In the genomic region with DNA sequence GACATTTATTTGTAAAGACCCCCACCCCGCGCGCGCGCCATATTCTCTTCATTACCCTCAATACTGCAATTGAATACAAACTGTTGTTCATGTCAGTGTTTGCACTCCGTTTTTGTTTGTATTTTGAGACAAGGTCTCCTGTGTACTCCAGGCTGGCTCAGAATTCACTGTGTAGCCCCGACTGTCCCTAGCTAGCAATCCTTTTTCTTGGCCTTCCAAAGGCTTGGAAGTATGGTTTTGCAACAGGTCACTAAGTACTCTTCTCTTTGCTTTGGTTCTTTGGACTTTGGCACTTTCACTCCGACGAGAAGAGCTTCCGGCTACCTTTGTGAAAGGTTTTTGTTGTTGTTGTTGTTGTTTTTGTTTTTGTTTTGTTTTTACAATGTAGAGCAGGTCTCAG, we compare ENCODE assay signal across 7 mouse cellular contexts. TPM values are rescaled to one million over a fixed set of nuclear protein-coding genes. Genes with fewer than 3 reads are reported as not detected.
DNase-seq lines count a peak whose midpoint lies in the region; ATAC-seq lines count a peak whose summit lies in the region.

No protein-coding gene starts in this region.

- DNase-seq in neural tube, embryonic 11.5 days (ENCODE audit: low spot score): no peak
- no peak for DNase-seq in neural tube, embryonic 10.5 days (ENCODE audit: extremely low spot score, low spot score)
- no peak for DNase-seq in embryonic facial prominence, embryonic 14.5 days (ENCODE audit: low spot score)
- no peak for DNase-seq in midbrain, embryonic 10.5 days (ENCODE audit: low spot score)
- DNase-seq in urinary bladder, postnatal 14 days (ENCODE audit: low spot score): no peak
- no peak for DNase-seq in layer of hippocampus, postnatal 14 days (ENCODE audit: low spot score in 2 of 2)

- 0 out of 2 replicates have a peak overlapping the region, but pooled peaks have one; percentile 10 for H3K9ac ChIP-seq in neural tube, embryonic 11.5 days (ENCODE audit: low read length)
- H3K9ac ChIP-seq in embryonic facial prominence, embryonic 14.5 days (ENCODE audit: low read depth, low read length): peak overlapping the region; percentile 80
- 0 out of 2 replicates have a peak overlapping the region, but pooled peaks have one; percentile 81 for H3K9ac ChIP-seq in intestine, embryonic 15.5 days

- 28% methylated on average over 10 of the region's 10 CpGs for WGBS in neural tube, embryonic 11.5 days
- WGBS in embryonic facial prominence, embryonic 14.5 days: 25% methylated on average over 10 of the region's 10 CpGs
- WGBS in intestine, embryonic 15.5 days: 23% methylated on average over 10 of the region's 10 CpGs
- WGBS in midbrain, embryonic 10.5 days: 36% methylated on average over 10 of the region's 10 CpGs

- peak overlapping the region; percentile 90 for H3K4me3 ChIP-seq in neural tube, embryonic 11.5 days (ENCODE audit: low read depth, low read length)
- H3K4me3 ChIP-seq in embryonic facial prominence, embryonic 14.5 days (ENCODE audit: low read depth, low read length): peak overlapping the region; percentile 80
- peak overlapping the region; percentile 65 for H3K4me3 ChIP-seq in intestine, embryonic 15.5 days (replicated peaks)
- peak overlapping the region; percentile 94 for H3K4me3 ChIP-seq in midbrain, embryonic 10.5 days

- no peaks in the 10 kb centered on the region for H3K9me3 ChIP-seq in neural tube, embryonic 11.5 days (ENCODE audit: control insufficient read depth, low read length)
- no peaks in the 10 kb centered on the region for H3K9me3 ChIP-seq in embryonic facial prominence, embryonic 14.5 days (ENCODE audit: control insufficient read depth, low read length)
- H3K9me3 ChIP-seq in intestine, embryonic 15.5 days: no peaks in the 10 kb centered on the region
- no peaks in the 10 kb centered on the region for H3K9me3 ChIP-seq in midbrain, embryonic 10.5 days (replicated peaks)

- no peaks in the 10 kb centered on the region for H3K27me3 ChIP-seq in neural tube, embryonic 11.5 days (ENCODE audit: control insufficient read depth, insufficient read depth, low read length)
- H3K27me3 ChIP-seq in embryonic facial prominence, embryonic 14.5 days (replicated peaks; ENCODE audit: control insufficient read depth, insufficient read depth, low read length): no peaks in the 10 kb centered on the region
- no peaks in the 10 kb centered on the region for H3K27me3 ChIP-seq in intestine, embryonic 15.5 days (replicated peaks)
- H3K27me3 ChIP-seq in midbrain, embryonic 10.5 days (ENCODE audit: low read depth, poor library complexity, severe bottlenecking): no peaks in the 10 kb centered on the region

- no peaks in the 10 kb centered on the region for H3K36me3 ChIP-seq in neural tube, embryonic 11.5 days (ENCODE audit: control insufficient read depth, insufficient read depth, low read length)
- H3K36me3 ChIP-seq in embryonic facial prominence, embryonic 14.5 days (ENCODE audit: control insufficient read depth, insufficient read depth, low read length): no peaks in the 10 kb centered on the region
- H3K36me3 ChIP-seq in intestine, embryonic 15.5 days: no peaks in the 10 kb centered on the region
- H3K36me3 ChIP-seq in midbrain, embryonic 10.5 days: no peaks in the 10 kb centered on the region

- no peak for ATAC-seq in neural tube, embryonic 11.5 days (ENCODE audit: insufficient read depth, low FRiP score, low TSS enrichment)
- ATAC-seq in embryonic facial prominence, embryonic 14.5 days (ENCODE audit: low read depth): no peak
- no peak for ATAC-seq in intestine, embryonic 15.5 days

- peak overlapping the region; percentile 75 for H3K4me2 ChIP-seq in neural tube, embryonic 11.5 days (ENCODE audit: low read depth)
- H3K4me2 ChIP-seq in embryonic facial prominence, embryonic 14.5 days (ENCODE audit: low read depth, low read length): peak overlapping the region; percentile 59
- peak overlapping the region; percentile 59 for H3K4me2 ChIP-seq in intestine, embryonic 15.5 days (replicated peaks)

- H3K4me1 ChIP-seq in neural tube, embryonic 11.5 days (ENCODE audit: control insufficient read depth, insufficient read depth, low read length): no peaks in the 10 kb centered on the region; the same call in 1 of the 2 replicates
- H3K4me1 ChIP-seq in embryonic facial prominence, embryonic 14.5 days (ENCODE audit: control insufficient read depth, insufficient read depth, low read length): peaks cover 12% of the 10 kb centered on the region
- H3K4me1 ChIP-seq in intestine, embryonic 15.5 days (replicated peaks): peaks cover 5% of the 10 kb centered on the region; the same call in 1 of the 2 replicates
- H3K4me1 ChIP-seq in midbrain, embryonic 10.5 days: peaks cover 16% of the 10 kb centered on the region

- no peak overlapping the region for H3K27ac ChIP-seq in neural tube, embryonic 11.5 days (ENCODE audit: low read depth, low read length)
- no peak overlapping the region for H3K27ac ChIP-seq in embryonic facial prominence, embryonic 14.5 days (replicated peaks; ENCODE audit: low read depth, low read length)
- no peak overlapping the region for H3K27ac ChIP-seq in intestine, embryonic 15.5 days
- peak overlapping the region; percentile 94; the same call in 1 of the 2 replicates for H3K27ac ChIP-seq in midbrain, embryonic 10.5 days (replicated peaks)

RNA-seq across cellular contexts. Expression of a gene that starts 1.2 kb away (rescaled TPM):
- polyA plus RNA-seq in neural tube, embryonic 11.5 days (2014; fragmentation: Nextera tagmentation; extraction: Ambion mirVana): 37.0 and 42.3 TPM in 2 replicates
- polyA plus RNA-seq in embryonic facial prominence, embryonic 14.5 days (2014; fragmentation: Nextera tagmentation; extraction: Ambion mirVana): 35.7 and 37.4 TPM in 2 replicates
- polyA plus RNA-seq in intestine, embryonic 15.5 days (2015; fragmentation: Nextera tagmentation; extraction: Ambion mirVana): 40.4 and 41.6 TPM in 2 replicates
- polyA plus RNA-seq in midbrain, embryonic 10.5 days (2016; fragmentation: Nextera tagmentation; extraction: Ambion mirVana): 25.0 and 32.2 TPM in 2 replicates
- 10 to 100 TPM; 33.2 to 34.2 TPM for total RNA-seq in layer of hippocampus, postnatal 14 days (2021)

RNA-seq across cellular contexts. Expression of a gene that starts 1.2 kb away (rescaled TPM):
- 28.8 and 32.1 TPM in 2 replicates for polyA plus RNA-seq in neural tube, embryonic 11.5 days (2014; fragmentation: Nextera tagmentation; extraction: Ambion mirVana)
- 25.9 and 31.1 TPM in 2 replicates for polyA plus RNA-seq in embryonic facial prominence, embryonic 14.5 days (2014; fragmentation: Nextera tagmentation; extraction: Ambion mirVana)
- 28.7 and 31.5 TPM in 2 replicates for polyA plus RNA-seq in intestine, embryonic 15.5 days (2015; fragmentation: Nextera tagmentation; extraction: Ambion mirVana)
- 34.9 and 36.2 TPM in 2 replicates for polyA plus RNA-seq in midbrain, embryonic 10.5 days (2016; fragmentation: Nextera tagmentation; extraction: Ambion mirVana)
- total RNA-seq in layer of hippocampus, postnatal 14 days (2021): 10 to 100 TPM; 19.5 to 24.8 TPM

Comparison
In these comparisons a context has a peak if more than half of its experiments do, and no peak if none do; other contexts are left out.
1. H3K9ac ChIP-seq: peak in every context shown above with its lines; median percentile 81 in intestine, embryonic 15.5 days; 80 in embryonic facial prominence, embryonic 14.5 days; 10 in neural tube, embryonic 11.5 days.